Mouse (Mus musculus) heart, adult 2 months (tissue): ENCODE data around the gene Pcdh7.

ENCODE experiments used
- CTCF ChIP-seq: fragments of 200-600 bp; IDR thresholded peaks from 2 replicates; pipeline ENCODE4 v1.8.1; 2022; ENCODE audit warnings: antibody characterized with exemption, mild to moderate bottlenecking, moderate library complexity
- EP300 ChIP-seq: fragments of 200-500 bp; IDR thresholded peaks from 2 replicates; pipeline ENCODE4 v1.6.1; 2011; ENCODE audit warnings: low read depth, low read length, control low read depth; ENCODE audit not compliant: insufficient read depth

DNA sequence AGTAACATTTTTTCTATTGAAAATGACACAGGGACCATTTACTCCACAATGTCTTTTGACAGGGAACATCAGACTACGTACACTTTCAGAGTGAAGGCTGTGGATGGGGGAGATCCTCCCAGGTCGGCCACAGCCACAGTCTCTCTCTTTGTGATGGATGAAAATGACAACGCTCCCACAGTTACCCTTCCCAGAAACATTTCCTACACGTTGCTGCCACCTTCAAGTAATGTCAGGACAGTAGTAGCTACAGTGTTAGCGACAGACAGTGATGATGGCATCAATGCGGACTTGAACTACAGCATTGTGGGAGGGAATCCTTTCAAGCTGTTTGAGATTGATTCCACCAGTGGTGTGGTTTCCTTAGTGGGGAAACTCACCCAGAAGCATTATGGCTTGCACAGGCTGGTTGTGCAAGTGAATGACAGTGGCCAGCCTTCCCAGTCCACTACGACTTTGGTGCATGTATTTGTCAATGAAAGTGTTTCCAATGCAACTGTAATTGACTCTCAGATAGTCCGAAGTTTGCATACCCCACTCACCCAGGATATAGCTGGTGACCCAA lies 3.5 kb downstream of the Pcdh7 start:
- TF ChIP-seq CTCF (no peak), EP300 (no peak)
